Mouse (Mus musculus) frontal cortex, postnatal 10 days (tissue): ENCODE measurements at regions not wholly inside any gene's neighbourhood (a gene's known extent, or its start where the extent isn't known, plus 50 kb on each side); places are given as distances from the start of the nearest gene placed in this dataset.
A peak's percentile ranks its signal among the peaks of the same experiment; 100 is the strongest.

ENCODE experiments used
- DNase-seq, 2 experiments: peaks; one replicate each; pipeline ENCODE4 v3.0.0; 2022; ENCODE audit warnings: low spot score in 2 of 2, mixed read lengths in 1 of 2

DNA sequence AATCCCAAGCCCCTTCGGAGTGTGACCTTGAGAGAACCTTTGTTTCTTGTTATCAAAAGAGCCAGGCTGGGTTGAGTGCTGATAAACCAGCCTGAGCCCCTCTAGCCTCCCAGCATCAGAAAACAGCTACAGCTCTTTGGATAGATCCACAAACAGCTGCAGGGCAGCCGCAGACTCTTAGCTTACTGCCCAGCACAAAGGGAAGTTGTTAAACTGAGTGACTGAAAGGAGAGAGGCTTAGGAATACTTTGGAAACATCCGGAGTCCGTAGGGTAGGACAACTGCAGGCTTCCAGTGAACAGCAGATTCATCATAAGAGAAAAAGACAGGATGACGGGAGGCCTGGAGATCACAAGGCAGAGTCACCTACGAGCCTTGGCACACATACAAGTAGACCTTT is 166.9 kb upstream of the Tyw5 start:
- no peak for DNase-seq

DNA sequence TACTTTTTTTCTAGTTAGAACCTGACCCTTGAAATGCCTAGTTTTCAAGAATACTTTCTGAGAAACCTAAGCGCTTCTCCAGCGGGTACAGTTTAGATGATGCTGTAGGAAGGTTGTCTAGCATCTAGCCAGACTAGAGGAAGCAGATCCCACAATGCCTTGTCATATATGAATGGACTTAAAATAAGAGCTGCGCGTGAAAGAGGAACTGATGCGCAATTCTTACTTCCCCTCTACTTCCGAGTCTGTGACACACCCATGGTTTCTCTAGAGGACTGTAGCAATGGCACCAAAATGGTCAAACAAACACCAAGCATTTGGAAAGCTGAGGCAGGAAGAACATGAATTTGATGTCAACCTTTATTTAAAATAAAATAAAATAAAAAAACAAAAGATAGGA is 167.6 kb upstream of the Tyw5 start:
- no peak for DNase-seq

DNA sequence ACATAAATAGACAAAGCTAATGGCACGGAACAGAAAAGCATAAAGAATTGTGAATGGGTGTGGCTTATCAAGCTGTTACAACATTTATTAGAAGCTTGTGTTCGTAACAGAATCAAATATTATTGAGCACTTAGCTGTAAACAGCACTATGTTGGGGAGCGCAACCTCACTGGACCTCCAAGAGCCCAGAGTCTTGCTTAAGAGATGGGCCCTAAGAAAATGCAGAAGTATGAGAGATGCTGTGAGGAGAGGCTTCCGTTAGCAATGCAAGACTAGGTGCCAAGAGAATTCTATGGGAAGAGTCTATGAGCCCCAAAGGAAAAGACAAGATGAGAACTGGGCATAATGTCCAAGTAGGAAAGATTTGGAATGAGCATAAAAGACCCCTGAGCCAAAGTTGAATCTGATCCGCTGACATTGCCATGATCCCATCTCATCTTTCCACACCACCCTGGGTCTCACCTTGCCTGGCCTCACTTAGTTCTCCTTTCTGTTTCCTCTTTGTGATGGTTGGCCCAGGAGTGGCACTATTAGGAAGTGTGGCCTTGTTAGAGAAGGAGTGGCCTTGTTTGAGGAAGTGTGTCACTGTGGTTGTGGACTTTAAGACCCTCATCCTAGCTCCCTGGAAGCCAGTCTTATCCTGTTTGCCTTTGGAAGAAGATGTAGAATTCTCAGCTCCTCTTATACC is 169.3 kb upstream of the Tyw5 start:
- DNase-seq = no peak

DNA sequence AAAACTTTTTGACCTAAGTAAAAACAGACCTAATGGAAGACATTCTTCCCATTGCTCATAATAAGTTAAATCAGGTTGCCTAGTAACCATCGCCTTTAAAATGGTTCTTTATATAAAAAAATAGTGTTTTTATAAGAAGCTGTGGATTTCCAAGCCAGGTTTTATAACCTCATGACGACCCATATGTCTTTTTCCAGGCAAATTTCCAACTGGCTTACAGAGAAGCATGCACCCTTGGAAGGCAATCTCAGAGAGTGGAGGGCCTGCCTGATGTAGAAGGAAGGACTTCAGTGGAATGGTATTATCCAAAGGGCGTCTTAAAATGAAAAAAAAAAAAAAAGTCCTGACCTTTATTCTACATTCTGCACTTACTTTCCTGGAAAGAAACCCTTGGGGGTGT is 172.2 kb upstream of the Tyw5 start:
- no peak for DNase-seq

DNA sequence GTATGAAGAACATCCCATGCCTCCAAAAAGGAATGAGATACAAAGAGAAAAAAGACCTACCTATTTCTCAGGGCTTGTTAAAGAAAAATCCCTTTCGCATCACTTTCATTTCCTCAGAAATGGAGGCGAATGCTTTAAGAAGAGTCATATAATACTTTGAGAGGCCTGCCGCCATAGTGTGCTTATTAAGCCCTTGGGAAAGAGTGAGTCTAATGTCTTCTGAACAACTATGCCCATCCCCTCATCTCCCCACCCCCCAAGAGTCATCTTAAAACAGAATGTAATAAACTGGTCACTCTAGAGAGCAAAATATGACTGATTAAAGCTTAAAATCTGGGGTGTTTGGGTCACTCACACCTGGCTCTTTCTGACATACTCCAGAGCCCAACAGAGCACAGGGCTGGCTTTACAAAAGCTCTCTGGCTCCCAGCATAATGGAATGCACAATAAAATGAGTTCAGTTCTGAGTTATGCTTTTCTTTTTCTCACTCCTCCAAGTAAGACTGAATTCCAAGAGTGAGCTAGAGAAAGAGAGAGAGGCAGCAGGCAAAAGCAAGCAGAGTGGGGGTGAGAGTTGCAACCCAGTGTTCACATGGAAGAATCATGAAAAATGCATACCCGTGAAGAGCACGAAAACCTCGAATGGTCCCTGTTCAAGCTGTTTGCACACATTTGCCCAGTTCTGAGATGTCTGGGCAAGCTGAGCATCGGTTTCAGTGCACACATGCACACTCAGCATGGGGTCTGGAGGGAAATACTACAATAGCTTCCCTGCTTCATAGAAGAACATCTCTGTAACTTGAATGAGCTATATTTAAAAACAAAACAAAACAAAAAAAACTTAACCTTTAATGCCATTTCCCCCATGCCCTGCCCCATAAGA is 180.0 kb upstream of the Spats2l start:
- no peak for DNase-seq

DNA sequence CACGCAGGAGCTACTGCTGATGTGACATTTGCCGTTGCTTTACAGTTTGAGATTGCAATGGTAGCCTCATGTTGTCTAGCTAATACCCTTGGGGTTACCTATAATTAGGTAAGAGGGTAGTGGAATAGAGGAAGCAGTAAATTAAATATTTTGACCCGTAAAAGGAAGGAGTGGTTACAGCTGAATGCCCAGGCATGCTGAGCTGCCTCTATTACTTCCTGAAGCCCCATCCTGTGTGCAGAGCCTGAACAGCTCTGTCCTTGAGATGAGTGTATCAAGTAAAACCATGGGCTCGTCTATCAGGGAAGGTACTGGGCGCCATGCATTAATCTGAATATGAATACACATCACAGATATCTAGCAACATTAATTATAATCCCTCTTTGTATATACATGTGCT is 179.1 kb upstream of the Spats2l start:
- no peak for DNase-seq

DNA sequence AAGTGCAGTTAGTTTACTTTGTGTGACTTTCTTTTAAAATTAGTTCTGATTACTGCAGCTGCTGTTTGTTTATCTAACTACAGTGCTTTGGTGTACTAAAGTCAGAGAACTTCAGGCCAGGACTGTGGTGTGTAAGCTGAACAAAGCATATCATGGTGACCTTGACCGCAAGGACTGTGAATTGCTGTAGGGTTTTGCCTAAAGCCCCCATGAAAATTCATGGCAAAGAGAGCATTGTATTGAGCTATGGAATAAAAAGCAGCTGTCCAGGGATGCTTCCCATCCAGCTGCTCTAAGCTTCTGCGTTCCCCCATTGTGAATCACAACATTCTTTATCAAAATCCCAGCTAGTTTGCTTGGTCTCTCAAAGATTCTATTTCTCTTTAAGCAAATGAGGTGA is 173.0 kb upstream of the Spats2l start:
- DNase-seq = no peak

DNA sequence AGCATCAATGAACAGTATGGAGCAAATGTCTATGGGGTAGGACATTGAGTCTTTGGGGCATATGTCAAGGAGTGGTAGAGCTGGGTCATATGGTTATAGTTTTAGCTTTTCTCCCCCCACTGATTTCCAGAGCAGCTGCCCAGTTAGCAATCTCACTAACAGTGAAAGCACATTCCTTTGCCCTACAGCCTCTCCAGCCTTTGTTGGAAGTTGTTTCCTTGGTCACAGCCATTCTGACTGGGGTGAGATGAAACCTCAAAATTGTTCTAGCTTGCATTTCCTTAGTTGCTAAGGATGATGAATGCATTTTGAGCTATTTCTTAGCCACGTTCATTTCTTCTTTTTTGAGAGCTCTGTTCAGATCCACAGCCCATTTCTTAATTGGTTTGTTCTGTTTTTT is 168.4 kb upstream of the Spats2l start:
- DNase-seq = no peak

DNA sequence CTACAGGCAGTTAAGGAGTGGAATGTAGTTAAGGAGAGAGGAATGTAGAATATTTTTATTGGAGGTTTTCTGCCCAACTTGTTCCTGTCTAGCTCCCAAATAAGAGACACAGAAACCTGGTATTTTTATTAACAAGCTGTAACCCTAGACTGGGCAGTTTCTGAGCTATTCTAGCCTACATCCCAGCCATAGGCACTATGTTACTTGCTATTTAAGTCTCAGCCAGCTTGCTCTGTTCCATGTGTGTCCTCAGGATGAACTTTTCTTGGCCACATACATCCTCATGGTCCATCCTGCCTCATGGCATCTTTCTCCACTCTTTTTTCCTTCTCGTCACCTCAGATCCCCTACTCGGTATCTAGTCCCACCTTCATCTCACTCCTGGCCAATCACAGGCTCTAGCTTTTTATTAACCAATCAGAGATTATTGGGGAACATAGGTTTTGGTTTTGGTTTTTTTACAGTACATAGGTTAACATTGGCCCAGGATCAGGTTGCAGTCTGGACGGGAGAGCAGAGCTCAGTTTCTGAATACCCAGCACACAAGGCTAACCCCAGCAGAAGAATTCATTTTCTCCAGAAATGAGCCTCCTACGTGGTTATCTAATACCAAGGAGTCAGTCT is 167.8 kb upstream of the Spats2l start:
- no peak for DNase-seq

DNA sequence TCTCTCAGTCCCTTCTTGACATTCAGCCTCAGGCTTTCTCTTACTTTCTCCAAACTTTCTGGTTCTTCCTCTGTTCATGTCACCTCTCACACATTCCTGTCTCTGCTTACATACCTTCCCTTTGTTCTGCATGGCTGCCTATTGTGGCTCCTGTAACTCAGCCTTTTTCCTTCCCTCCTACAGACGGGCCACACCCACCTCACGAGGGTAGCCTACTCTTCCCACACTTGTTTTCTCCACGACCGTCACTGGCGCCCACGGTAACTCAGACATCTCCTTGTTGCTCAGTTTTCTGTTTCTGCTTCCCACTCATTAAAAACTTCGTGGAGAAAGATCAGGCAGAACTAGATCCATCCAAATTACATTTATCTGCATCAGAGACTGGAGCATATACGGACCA is 166.9 kb upstream of the Spats2l start:
- no peak for DNase-seq

DNA sequence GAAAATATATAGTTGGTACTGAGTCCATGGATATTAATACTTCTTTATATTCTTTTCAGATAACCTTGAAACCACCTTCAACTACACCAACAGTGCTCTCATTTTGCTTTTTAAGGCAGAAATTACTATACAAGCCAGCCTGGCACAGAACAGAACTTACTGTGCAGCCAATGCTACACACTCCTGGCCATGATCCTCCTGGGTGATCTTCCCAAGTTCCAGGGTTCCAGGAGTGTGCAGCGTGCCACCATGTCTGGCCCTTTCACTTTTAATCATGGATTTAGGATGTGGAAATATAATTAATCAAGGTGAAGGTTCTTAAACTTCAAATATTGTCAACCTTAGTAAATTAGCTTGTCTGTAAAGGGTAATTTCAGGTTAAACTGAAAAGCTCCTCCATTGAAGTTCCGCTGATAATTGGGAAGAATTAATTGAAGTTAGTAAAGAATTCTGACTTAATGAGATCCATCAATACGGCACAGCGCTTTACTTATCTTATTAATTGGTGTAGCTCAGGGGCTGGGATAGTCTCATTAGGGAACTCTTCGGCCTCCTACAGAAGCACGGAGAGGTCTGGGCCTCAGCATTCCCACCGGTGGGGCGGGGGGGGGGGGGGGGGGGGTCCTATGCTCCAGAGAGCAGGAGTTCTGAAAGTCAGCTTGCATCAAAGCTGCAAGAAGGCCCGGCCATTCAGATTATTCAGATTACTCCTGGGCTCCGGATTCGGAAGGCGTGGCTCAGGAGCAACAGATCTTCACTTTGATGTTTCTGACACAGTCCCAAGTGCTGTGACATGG is 166.1 kb upstream of the Spats2l start:
- DNase-seq = no peak

DNA sequence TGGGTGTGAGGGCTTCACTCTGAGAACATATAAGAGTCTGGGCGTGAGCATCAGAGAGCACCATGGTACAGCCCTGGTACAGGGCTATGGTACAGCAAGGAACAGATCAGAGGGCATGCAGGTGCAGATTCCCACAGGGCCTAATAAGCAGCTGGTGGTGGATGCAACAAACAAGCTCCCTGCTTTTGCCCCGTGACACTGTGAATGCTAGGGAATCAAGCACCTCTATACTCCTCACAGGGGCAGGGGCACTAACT is 165.6 kb upstream of the Spats2l start:
- DNase-seq = no peak

DNA sequence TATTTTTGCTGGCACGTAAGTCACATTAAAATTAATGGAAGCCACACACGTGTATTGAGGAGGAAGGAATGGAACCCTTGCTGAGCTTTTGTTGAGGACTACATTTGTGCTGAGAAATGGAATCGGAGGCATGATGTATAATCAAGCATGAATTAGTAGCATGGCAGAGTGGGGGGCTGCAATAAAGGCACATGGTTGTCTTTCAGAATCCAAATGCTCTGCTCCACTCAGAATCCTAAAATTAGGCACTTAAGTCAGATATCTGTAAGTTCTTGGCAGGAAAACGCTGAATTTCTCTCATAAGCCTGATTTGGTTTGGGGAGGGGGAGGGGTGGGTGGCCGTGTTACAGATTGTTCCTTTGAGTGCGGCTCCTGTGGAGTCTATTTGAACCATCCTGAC is 164.7 kb upstream of the Spats2l start:
- DNase-seq = no peak

DNA sequence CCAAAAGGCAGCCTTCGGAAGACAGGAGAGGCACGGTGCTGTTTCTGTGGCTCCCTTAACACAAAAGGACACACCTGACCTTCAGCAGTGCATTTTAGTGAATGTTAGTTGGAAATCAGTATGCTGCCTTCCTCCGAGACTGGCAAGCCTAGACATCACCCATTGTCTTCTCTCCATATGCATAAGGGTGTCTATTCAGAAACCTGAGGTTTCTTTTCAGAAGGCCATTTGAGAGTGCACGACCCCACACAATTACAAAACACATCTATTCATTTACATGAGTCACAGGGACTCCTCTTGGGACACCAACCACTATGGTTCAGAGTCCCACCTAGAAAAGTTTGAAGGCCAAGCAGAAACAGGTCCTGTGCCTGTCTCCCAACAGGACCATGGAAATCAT is 161.8 kb upstream of the Spats2l start:
- no peak for DNase-seq

DNA sequence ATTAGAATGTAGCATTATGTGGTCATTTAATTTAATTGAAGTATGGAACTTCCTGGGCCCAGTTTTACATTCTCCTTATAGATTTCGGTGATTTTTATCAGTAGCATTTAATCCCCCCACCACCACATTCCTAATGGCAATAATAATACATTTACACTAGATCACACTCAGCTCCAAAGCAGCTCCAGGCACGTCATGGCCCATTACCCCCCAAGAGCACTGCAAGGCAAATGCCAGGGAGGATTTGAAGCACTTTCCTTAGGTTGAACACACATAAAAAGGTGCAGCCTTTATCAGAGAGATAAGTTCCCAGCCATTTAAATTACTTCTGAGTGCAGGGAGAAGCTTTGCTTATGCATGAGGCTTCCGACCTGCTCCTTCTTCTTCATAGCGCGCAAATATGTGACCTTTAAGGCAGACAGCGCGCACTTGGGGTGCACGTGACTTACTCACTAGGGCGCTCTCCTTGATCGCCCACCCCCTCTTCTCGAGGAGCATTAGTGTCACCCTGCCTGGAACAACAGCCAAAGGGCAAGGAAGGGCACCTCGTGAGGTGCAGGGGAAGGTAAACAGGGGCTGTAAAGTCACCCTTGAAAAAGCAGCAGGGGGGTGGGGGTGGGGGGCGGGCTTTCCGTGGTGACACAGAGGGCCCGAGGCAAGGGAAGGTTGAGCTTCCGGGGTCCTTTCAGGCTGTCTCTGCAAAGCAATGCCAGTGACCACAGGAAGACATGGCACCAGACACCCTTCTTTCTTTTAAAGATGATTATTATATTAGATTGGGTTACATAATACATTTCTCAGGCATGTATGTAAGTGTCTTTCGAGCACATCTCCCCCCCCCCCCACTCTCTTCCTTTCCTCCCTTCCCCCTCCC is 160.8 kb upstream of the Spats2l start:
- no peak for DNase-seq

DNA sequence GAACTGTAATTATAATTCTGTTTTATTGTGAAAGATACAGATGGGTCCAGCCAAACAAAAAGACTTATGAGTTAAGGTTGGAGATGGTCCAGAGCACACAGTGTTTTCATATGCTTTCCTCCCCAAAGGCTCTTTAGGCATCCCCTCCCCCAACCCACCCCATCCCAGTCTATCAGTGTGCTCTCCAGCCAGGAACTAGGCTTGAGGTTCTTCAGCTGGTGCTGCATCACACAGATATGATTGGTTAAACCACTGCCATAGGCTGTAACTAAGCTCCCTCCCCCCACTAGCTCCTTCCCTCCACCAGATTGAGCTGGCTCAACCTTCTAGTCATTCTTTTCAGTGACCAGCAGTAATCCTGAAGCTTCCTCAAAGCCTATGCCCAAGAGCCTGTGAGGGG is 158.8 kb upstream of the Spats2l start:
- DNase-seq = no peak

DNA sequence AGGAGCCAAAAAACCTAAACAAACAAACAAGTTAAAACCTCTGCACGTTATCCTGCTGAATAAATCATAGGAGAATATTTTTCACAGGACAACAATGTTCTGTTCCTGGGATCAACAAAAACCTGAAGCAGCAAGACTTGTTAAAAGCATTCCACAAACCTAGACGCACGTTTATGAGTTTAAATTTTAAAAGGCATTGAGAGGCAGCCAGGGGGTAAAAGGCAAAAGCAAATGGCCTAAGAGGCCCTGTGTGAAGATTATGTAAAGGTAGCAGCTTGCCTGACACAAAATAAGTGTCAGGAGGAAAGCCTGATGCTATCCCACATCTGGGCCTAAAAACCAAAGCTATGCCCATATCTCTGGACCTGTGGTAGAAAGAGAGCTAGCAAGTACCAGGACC is 156.6 kb upstream of the Spats2l start:
- DNase-seq = no peak

DNA sequence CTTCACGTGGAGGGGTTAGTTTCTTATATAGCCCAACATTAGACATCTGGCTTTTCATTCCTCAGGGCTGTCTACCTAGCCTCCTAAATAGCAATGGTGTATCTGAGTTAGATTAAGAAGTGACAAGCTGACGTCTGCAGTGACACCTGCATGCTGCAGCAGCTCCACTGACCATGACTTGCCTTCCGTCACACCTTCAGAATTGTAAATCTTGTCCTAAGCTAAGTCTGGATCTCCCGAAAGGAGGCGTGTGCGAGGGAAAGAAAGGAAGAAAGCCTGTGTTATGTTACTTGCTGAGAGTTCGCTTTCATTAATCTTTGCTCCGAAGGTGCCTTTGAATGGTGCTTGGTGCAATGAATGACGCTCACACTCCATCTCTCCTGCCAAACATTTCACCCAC is 151.4 kb upstream of the Spats2l start:
- no peak for DNase-seq

DNA sequence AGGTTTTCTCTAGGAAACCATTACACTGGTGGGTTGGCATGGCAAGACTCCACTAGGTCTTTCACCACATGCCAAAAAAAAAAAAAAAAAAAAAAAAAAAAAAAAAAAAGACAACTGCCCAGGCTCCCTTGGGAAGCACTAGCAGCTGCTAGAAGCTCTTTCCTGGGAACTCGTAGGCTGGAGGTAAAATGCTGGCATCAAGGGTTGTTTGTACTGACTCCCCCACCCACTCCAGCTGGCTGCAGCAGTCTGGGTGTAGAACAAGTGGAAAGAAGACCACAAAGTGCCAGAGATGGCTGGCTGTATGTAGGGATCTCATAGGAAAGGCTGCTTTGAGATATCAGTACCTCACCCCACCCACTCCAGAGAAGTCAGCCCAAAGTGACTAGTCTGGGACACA is 140.0 kb upstream of the Spats2l start:
- peak in 1 of 2 experiments; percentile 11 for DNase-seq

DNA sequence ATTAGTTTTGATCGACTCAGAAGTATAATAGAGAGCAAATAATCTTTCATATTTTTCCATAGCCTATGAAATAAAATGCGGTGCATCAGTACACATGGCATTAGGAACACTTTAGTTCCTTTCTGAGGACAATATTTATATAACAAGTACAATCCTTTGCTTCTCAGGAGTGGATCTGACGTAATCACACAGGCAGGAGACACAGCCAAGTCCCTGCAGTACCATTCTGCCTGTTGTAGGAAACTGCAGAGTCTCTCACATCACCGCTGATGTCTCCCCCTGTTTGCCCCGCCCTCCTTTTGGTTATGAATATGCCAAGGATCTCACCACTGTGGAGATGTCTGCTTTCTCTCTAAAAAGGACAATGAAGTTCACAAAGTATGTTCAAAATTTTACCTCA is 131.8 kb upstream of the Spats2l start:
- DNase-seq = no peak

DNA sequence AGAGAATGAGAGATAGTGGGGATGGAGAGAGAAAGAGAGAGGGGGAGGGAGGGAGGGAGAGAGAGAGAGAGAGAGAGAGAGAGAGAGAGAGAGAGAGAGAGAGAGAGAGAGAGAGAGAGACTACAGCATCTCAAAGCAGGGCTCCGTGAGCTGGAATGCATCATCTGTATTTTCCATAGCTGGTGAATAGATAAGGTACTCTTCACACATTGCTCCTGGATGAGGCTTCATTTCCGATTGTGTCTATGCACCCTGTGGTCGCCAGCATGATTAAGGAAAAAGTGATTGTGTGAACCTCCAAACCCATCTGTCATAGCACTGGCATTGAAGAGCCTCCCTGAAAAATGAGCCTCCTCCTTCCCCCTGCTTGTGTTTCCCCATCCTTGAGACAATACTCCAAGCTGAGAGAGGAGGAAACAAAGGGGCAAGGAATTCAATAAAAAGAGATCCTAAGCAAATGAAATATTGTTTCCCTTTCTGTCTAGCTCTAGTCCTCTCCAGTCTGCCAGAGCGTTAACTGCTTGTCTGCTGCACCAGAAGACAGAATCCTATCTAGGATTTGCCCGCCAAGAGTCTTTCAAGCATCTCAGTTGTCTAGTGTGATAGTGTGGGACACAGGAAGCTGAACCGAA is 130.4 kb upstream of the Spats2l start:
- no peak for DNase-seq
